Mouse (Mus musculus): Measurements from ENCODE around the gene Pdhx.

Gene Pdhx

GRCm38 (mm10) chr2:103073219-103073982 lies at the start of gene Pdhx, which contains the start of gene Apip:
Gene Pdhx (minus strand): TSS chr2:103073513.
Gene Apip (plus strand): TSS chr2:103073675.
- peak; percentile 100 for DNase-seq (ENCODE audit: inconsistent ontology term)

GRCm38 (mm10) chr2:103119197-103119854 lies 46.0 kb upstream of the Pdhx start:
- peak; percentile 53 for DNase-seq (ENCODE audit: inconsistent ontology term)

GRCm38 (mm10) chr2:103118324-103119196 lies 45.2 kb upstream of the Pdhx start:
- DNase-seq (ENCODE audit: inconsistent ontology term): peak; percentile 72

GRCm38 (mm10) chr2:103117212-103117611 lies 43.9 kb upstream of the Pdhx start:
- peak; percentile 45 for DNase-seq (ENCODE audit: inconsistent ontology term)

GRCm38 (mm10) chr2:103111669-103112068 lies 38.4 kb upstream of the Pdhx start:
- peak; percentile 29 for DNase-seq (ENCODE audit: inconsistent ontology term)

- no peak for DNase-seq (ENCODE audit: inconsistent ontology term)
Observed at GRCm38 (mm10) chr2:103106172-103106571, 32.9 kb upstream of the Pdhx start.

GRCm38 (mm10) chr2:103102595-103102994 lies 29.3 kb upstream of the Pdhx start:
- no peak for DNase-seq (ENCODE audit: inconsistent ontology term)

- DNase-seq (ENCODE audit: inconsistent ontology term): no peak
Observed at GRCm38 (mm10) chr2:103089521-103089920, 16.2 kb upstream of the Pdhx start.

GRCm38 (mm10) chr2:103088099-103088498 lies 14.8 kb upstream of the Pdhx start:
- no peak for DNase-seq (ENCODE audit: inconsistent ontology term)

GRCm38 (mm10) chr2:103086432-103086831 lies 13.1 kb upstream of the Pdhx start:
- DNase-seq (ENCODE audit: inconsistent ontology term): peak; percentile 30

GRCm38 (mm10) chr2:103085633-103086032 lies 12.3 kb upstream of the Pdhx start:
- peak; percentile 44 for DNase-seq (ENCODE audit: inconsistent ontology term)

- DNase-seq (ENCODE audit: inconsistent ontology term): peak; percentile 22
Observed at GRCm38 (mm10) chr2:103084451-103084850, 11.1 kb upstream of the Pdhx start.

- DNase-seq (ENCODE audit: inconsistent ontology term): no peak
Observed at GRCm38 (mm10) chr2:103082853-103083252, 9.5 kb upstream of the Pdhx start.

- DNase-seq (ENCODE audit: inconsistent ontology term): no peak
Observed at GRCm38 (mm10) chr2:103081706-103082105, 8.4 kb upstream of the Pdhx start.

GRCm38 (mm10) chr2:103081117-103081516 lies 7.8 kb upstream of the Pdhx start:
- DNase-seq (ENCODE audit: inconsistent ontology term): no peak

GRCm38 (mm10) chr2:103070586-103070985 lies 2.7 kb downstream of the Pdhx start:
- DNase-seq (ENCODE audit: inconsistent ontology term): no peak

- no peak for DNase-seq (ENCODE audit: inconsistent ontology term)
Observed at GRCm38 (mm10) chr2:103069752-103070405, 3.4 kb downstream of the Pdhx start.

- no peak for DNase-seq (ENCODE audit: inconsistent ontology term)
Observed at GRCm38 (mm10) chr2:103068602-103069001, 4.7 kb downstream of the Pdhx start.

- no peak for DNase-seq (ENCODE audit: inconsistent ontology term)
Observed at GRCm38 (mm10) chr2:103067552-103068207, 5.6 kb downstream of the Pdhx start.

GRCm38 (mm10) chr2:103066683-103067551 lies 6.4 kb downstream of the Pdhx start:
- no peak for DNase-seq (ENCODE audit: inconsistent ontology term)
